Mouse (Mus musculus) layer of hippocampus, adult 6 months (tissue): ENCODE results near the gene B4galt3. TPM values are rescaled to one million over a fixed set of nuclear protein-coding genes. Genes with fewer than 3 reads are reported as not detected.

Experiments used
- long read RNA-seq, 2 experiments: library from polyadenylated mRNA; unstranded; transcript quantifications; one replicate each; pipeline ENCODE4 v2.0.0; 2019 to 2020
- polyA plus RNA-seq: library from polyadenylated mRNA; unstranded; fragments of <200 nt; fragmentation: Nextera tagmentation; gene quantifications from 2 replicates; pipeline ENCODE4 v1.2.3, GENCODE M21; 2021

B4galt3 gene
- polyA plus RNA-seq: 59.3 and 66.2 TPM in 2 replicates
- long read RNA-seq, experiment 1, transcript B4galt3-201 (8 exons, 1,998 nt): major isoform, 76 of 88 reads
- long read RNA-seq, experiment 1, partial matches to known transcripts: 6 of 88 reads
- long read RNA-seq, experiment 1, other reads (novel, unspliced or antisense): 5 of 88 reads
- long read RNA-seq, experiment 2, transcript B4galt3-201 (8 exons, 1,998 nt): major isoform, 254 of 296 reads
- long read RNA-seq, experiment 2, partial matches to known transcripts: 19 of 296 reads
- long read RNA-seq, experiment 2, other reads (novel, unspliced or antisense): 22 of 296 reads

DNA sequence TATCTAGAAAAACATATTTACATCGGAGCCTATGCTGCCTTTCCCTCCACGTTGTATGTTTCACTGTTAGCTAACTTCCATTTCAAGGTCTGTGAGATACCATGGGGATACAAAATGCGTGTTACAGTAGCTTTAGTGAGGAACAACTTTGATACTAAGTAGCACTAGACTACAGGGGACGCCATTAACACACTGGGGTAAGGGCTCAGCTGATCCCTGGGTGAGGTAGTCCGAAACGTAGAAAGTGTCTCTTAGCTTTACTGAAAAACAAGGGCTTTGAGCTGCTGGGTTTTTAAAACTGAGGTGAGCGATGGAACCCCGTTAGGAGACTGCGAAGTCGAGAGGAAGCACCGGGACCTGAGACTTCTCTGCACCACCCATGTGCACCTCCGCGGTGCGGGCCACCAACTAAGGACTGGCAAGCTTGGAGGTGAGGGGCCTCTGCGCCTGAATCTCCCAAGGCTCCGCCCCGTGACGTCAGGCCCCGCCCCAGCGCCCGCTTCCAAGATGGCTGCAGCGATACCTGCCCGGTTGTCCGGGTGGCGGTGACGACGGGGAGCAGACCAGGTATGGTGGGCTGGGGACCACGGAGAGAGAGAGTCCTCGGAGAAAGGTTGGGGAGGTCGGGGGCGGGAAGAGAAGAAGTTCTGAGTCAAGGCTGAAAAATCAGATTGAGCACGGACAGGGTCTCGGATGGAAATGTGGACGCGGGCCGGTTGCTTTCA is at the start of gene B4galt3:
B4galt3 (plus strand) TSS at position 481 of the 725 bp plus-strand sequence.

DNA sequence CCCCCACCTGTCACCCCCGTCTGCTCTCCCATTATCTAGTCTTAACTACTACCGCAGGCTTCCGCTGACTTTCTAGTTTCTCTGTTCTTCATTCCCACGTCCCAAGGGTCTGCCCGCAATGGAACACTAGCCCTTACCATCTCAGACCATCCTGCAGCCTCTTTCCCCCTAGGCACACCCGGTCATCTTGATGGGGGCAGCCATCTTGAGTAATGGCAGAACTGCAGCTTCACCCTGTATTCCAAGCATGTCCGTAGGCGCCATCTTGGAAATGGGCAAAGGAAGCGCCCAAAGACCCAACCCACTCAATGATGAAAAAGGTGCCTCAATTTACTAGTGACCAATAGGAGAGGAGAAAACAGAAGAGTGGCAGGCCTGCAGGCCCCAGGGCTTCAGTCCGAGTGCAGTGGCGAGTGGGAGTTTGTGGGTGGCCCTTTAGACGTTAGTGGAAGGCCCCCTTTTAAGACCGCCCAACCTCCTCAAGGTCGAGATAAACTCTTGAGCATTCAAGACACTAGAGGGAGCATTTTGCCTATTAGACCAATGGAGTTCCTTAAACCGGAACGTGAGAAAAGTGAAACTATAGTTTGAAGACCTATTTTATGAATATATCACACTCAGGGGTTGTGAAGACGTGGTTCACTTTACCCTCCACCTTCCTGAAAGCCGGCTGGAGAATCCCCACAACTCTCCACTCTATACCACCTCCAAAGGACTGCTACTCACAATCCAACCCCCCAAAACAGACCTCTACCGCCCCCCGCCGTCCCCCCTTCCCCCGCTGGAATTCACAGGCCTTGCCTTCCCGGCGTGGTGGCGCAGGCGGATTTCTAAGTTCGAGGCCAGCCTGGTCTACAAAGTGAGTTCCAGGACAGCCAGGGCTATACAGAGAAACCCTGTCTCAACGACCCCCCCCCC is 47.6 kb upstream of the B4galt3 start, which contains the start of gene Tomm40l:
Tomm40l (minus strand) TSS at position 277 of the 918 bp plus-strand sequence.

DNA sequence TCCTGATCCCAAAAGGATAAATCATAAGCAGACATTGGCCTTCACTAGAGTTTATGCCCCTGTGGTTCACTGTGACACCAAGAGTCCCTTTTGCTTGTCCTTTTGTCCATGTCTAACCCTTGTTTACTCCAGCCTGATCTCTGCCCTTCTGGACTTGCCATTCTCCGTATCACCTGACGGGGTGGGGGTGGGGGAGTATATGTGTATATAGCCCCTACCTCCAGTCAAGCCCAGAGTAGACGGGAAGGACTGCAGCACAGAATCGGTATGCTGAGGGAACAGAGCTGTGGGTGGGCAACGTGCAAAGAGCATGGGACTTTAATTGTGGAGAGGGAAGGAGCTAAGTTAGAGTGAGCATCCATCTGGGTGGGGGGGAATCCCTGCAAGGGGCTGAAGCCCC is 45.3 kb upstream of the B4galt3 start, which contains the start of gene Apoa2:
Apoa2 (plus strand) TSS at position 198 of the 400 bp plus-strand sequence.

DNA sequence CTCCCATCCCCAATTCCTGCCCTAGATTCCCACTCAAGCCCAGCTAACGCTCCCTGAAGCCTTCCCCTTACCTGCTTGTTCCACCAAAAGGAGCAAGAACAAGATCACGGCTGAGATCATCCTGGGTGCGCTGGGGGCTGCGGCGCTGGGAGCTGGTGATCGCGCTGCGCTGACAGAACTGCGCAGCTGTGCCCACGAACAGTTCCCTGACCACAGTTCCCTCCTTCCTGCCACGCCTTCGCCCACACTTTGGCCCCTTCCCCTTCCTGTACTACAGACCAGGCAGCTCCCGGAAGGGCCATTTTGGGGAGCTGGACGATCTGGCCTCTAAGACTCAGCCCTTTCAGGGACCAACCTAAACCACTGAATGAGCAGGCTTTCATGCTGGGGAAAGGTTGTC is 36.0 kb upstream of the B4galt3 start, which contains the start of gene Fcer1g:
Fcer1g (minus strand) TSS at position 240 of the 400 bp plus-strand sequence.

DNA sequence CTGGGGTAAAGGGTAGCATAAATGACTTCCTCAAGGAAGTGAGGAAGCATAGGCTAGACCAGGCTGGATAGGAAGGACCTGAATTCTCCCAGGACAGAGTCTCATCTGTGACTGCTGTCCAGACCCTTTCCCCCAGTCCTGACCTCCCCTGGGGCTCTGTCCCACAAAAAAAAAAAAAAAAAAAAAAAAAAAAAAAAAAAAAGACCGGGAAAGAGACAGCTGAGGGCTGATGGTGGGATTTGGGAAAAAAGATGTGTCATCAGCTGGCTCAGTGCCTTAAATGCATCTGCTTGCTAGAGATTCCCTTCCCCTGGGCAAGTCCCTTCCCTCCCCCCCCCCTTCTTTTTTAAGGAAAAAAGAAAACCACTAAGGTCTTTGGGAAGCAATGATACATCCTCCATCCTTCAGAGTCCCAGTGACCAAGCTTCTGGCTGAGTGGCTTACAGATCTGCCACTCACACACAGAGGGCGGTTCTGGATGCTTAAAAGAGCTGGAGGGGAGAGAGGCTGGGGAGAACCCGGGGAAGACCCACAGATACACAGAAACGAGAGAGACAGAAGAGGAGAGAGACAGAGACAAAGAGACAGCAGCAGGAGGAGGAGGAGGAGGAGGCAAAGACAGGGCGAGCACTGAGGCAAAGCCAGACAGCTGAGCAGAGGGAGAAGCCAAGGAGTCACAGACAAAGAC is 20.1 kb upstream of the B4galt3 start, which contains the start of gene Adamts4:
Adamts4 (plus strand) TSS at position 509 of the 688 bp plus-strand sequence.

DNA sequence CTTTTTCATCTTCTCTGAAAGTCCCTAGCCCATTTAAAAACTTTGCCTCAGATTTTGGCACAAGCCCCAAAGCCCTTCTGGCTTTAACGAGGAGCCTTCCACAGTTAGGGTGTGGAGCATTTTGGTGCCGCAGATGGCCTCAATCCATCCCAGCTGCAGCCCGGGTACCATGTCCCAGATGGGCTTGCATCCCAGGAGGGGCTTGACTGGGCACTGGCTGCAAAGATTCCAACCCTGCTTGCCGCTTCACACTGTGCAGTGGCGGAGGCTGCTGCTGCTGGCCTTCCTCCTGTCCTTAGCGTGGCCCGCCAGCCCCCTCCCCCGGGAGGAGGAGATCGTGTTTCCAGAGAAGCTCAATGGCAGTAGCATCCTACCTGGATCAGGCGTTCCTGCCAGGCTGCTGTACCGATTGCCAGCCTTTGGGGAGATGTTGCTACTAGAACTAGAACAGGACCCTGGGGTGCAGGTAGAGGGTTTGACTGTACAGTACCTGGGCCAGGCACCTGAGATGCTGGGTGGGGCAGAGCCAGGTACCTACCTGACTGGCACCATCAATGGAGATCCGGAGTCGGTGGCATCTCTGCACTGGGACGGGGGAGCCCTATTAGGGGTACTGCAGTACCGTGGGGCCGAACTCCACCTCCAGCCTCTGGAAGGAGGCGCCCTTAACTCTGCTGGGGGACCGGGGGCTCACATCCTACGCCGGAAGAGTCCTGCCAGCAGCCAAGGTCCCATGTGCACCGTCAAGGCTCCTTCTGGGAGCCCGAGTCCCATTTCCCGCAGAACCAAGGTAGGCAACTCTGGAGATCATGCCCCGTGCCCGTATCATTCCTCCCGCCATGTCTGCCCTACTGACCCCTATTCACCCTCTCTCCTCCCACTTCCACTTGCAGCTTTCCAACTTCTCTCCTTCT is 19.2 kb upstream of the B4galt3 start, which contains the start of gene Ndufs2:
Ndufs2 (minus strand) TSS at position 709 of the 914 bp plus-strand sequence.

DNA sequence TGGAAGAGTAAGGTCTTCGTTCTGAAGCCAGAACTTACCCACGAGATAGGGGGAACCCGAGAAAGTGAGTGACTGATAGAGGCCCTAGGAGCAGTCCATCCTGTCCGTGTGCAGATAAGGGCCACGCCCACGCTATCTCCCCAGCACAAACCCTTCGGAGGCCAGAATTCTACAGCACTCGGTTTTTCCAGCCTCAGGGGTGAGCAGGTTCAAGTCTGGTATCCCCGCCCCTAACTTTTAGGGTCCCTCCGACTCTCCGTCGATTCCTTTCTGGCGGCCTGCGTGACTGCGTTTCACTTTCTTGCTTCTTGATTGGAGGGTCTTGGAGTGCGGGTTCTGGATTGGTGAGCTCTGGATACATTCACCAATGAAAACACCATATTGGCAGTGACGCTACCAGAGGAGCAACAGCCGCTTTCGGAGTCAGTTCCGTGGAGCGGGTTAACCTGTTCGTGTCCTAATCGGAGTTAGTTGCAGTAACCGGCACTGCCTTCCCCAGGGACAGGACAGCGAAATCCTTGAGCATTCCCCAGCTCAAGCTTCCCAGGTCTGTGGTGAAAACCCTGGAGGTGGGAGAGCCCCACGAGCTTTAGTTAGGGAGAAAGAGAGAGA is 10.9 kb downstream of the B4galt3 start, which contains the start of gene Ppox:
Ppox (minus strand) TSS at position 271 of the 612 bp plus-strand sequence.

DNA sequence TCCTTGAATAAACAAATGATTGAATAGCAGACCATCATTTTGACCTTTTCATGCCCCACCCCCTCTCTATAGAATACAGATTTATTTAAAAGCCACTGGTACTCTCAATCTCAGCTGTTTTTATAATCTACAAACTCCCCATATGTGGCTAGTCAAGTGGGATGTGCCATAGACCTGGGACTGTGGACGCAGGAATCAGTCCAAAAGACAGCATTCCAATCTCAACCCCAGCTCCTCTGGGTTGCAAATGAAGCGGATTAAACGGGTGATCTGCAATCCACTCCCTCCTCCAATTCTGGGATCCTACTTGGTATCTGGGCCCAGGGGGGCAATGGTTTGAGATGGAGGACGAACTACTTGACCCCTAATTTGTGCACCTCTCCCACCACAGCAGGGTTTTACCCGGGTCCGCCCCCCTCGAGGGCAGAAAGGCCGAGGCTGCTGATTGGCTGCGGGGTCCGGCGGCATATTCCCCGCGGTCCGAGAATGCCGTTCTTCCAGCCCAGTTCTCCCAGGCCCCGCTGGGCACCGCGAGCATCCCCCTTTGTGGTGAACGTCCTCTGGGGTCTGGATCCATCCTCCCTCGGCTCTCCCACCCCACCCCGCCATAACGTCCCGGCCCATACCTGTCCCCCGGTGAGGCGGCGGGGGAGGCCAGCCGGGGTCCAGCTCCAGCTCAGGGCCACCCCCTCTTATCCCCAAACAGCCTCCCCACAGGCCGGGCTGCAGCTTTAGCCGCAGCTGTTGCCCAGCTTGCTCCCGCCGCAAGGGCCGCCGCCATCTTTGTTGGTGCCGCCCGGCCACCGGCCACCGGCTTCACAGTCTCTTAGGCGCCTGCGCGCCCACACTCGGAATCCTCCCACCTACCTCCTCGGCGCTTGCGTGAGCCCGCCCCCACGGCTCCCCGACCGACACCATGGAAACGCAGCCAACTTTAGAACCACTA is 17.3 kb downstream of the B4galt3 start, which contains the start of gene Usp21:
Usp21 (minus strand) TSS at position 856 of the 946 bp plus-strand sequence.

DNA sequence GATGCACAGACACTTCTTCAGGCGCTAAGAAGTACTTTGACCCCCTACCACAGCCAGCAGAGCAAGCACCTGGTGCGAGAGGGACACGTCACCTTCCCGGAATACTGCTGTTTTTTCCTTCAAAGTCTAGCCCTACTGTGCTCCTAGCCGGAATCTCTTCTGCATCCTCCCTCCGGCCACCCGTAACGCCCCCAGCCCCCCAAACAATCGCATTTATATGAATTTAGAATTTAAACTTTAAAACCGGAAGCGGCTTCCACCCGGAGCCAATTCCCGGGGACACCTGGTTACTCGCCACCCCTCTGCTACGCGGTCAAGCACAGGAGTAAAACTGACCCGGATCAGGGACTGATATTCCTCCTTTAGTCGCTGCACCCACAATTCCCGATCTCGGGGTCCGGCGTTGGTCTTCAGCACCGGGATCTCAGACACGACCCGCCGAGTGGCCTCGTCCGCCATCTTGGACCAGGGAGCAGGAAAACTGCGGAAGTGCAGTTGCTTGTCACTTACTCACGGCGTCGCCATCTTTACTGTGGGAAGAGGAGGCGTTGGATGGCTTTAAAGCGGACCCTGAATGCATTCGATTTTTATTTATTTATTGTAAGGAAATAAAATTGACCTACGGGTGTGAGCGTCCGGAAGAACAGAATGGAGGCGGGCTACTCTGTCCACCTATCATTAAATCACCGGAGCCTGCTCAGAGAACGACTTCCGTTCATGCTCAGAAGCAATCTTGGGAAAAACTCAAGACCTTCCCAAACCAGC is 24.4 kb downstream of the B4galt3 start, which contains the start of gene Ufc1:
Ufc1 (minus strand) TSS at position 727 of the 765 bp plus-strand sequence.

Other genes starting within 250 kb of the B4galt3 start
- 25.2 and 26.9 TPM in 2 replicates for gene Fcgr3, start 205.4 kb upstream of the B4galt3 start, polyA plus RNA-seq
- gene Cfap126, start 156.4 kb upstream of the B4galt3 start, polyA plus RNA-seq: 4.3 and 7.5 TPM in 2 replicates
- 67.1 and 75.0 TPM in 2 replicates for gene Sdhc, start 119.7 kb upstream of the B4galt3 start, polyA plus RNA-seq
- gene Mpz, start 119.6 kb upstream of the B4galt3 start, polyA plus RNA-seq: not detected in 2 replicates
- 51.6 and 80.2 TPM in 2 replicates for gene Pcp4l1, start 74.1 kb upstream of the B4galt3 start, polyA plus RNA-seq
- gene Nr1i3, start 56.4 kb upstream of the B4galt3 start, polyA plus RNA-seq: 0.09 TPM in 1 of 2 replicates, not detected in the other
- 87.6 and 97.2 TPM in 2 replicates for gene Tomm40l, start 47.8 kb upstream of the B4galt3 start, polyA plus RNA-seq
- gene Apoa2, start 45.3 kb upstream of the B4galt3 start, polyA plus RNA-seq: 4.8 and 6.2 TPM in 2 replicates
- gene Fcer1g, start 36.0 kb upstream of the B4galt3 start, polyA plus RNA-seq: 114 and 119 TPM in 2 replicates
- gene Adamts4, start 19.9 kb upstream of the B4galt3 start, polyA plus RNA-seq: 5.2 and 5.5 TPM in 2 replicates
- gene Ndufs2, start 18.9 kb upstream of the B4galt3 start, polyA plus RNA-seq: 112 and 142 TPM in 2 replicates
- gene Ppox, start 10.9 kb downstream of the B4galt3 start, polyA plus RNA-seq: 7.7 and 9.4 TPM in 2 replicates
- gene Usp21, start 17.7 kb downstream of the B4galt3 start, polyA plus RNA-seq: 45.9 and 51.2 TPM in 2 replicates
- 186 and 192 TPM in 2 replicates for gene Ufc1, start 24.7 kb downstream of the B4galt3 start, polyA plus RNA-seq
- gene Dedd, start 58.8 kb downstream of the B4galt3 start, polyA plus RNA-seq: 30.4 and 30.5 TPM in 2 replicates
- gene Nit1, start 75.3 kb downstream of the B4galt3 start, polyA plus RNA-seq: 30.4 and 30.8 TPM in 2 replicates
- gene Pfdn2, start 75.3 kb downstream of the B4galt3 start, polyA plus RNA-seq: 139 and 143 TPM in 2 replicates
- gene Klhdc9, start 90.5 kb downstream of the B4galt3 start, polyA plus RNA-seq: 9.4 and 9.8 TPM in 2 replicates
- 1.7 and 2.2 TPM in 2 replicates for gene Nectin4, start 99.8 kb downstream of the B4galt3 start, polyA plus RNA-seq
- gene Arhgap30, start 118.6 kb downstream of the B4galt3 start, polyA plus RNA-seq: 0.48 and 0.65 TPM in 2 replicates
- gene Usf1, start 141.0 kb downstream of the B4galt3 start, polyA plus RNA-seq: 36.7 and 37.4 TPM in 2 replicates
- gene Tstd1, start 148.5 kb downstream of the B4galt3 start, polyA plus RNA-seq: 1.4 and 2.3 TPM in 2 replicates
- 9.5 and 13.0 TPM in 2 replicates for gene F11r, start 167.2 kb downstream of the B4galt3 start, polyA plus RNA-seq
- 7.4 and 7.6 TPM in 2 replicates for gene Alyref2, start 233.2 kb downstream of the B4galt3 start, polyA plus RNA-seq